Mouse (Mus musculus) midbrain, embryonic 13.5 days (tissue): ENCODE measurements at regions not wholly inside any gene's neighbourhood (a gene's known extent, or its start where the extent isn't known, plus 50 kb on each side); places are given as distances from the start of the nearest gene placed in this dataset.

Source experiments
- ATAC-seq: fragments of 200-750 bp; cut with Nextera tagmentation; 2 replicates; pipeline ENCODE4 v1.8.0; 2017; ENCODE audit warnings: mild to moderate bottlenecking, moderate TSS enrichment, moderate library complexity
- H3K27ac ChIP-seq: fragments of 300-500 bp; sonication (generic); 2 replicates; pipeline ENCODE4 v1.5.1; 2015; ENCODE audit warnings: inconsistent platforms, mild to moderate bottlenecking, moderate library complexity
- H3K27me3 ChIP-seq: fragments of 300-500 bp; sonication (generic); 2 replicates; pipeline ENCODE4 v1.6.1; 2015; ENCODE audit warnings: mild to moderate bottlenecking, inconsistent platforms
- H3K36me3 ChIP-seq: fragments of 300-500 bp; sonication (generic); 2 replicates; pipeline ENCODE4 v1.6.1; 2015; ENCODE audit warnings: mild to moderate bottlenecking, inconsistent platforms
- H3K4me1 ChIP-seq: fragments of 300-500 bp; sonication (generic); replicated peaks from 2 replicates; pipeline ENCODE4 v1.6.1; 2015; ENCODE audit warnings: inconsistent platforms
- H3K4me2 ChIP-seq: fragments of 300-500 bp; sonication (generic); replicated peaks from 2 replicates; pipeline ENCODE4 v1.6.1; 2015; ENCODE audit warnings: moderate library complexity, mild to moderate bottlenecking, inconsistent platforms
- H3K4me3 ChIP-seq: fragments of 300-500 bp; sonication (generic); replicated peaks from 2 replicates; pipeline ENCODE4 v1.5.1; 2015; ENCODE audit warnings: mild to moderate bottlenecking, inconsistent platforms
- H3K9ac ChIP-seq: fragments of 300-500 bp; sonication (generic); replicated peaks from 2 replicates; pipeline ENCODE4 v1.6.1; 2015; ENCODE audit warnings: mild to moderate bottlenecking, inconsistent platforms
- H3K9me3 ChIP-seq: fragments of 300-500 bp; sonication (generic); 2 replicates; pipeline ENCODE4 v1.6.1; 2016; ENCODE audit warnings: mild to moderate bottlenecking, inconsistent platforms
- WGBS: fragments of 180-500 bp; shearing (Covaris S2); methylation state at CpG from one replicate; pipeline ENCODE4 v1.1.7; 2015; 5-methylcytosine and 5-hydroxymethylcytosine counted together

DNA sequence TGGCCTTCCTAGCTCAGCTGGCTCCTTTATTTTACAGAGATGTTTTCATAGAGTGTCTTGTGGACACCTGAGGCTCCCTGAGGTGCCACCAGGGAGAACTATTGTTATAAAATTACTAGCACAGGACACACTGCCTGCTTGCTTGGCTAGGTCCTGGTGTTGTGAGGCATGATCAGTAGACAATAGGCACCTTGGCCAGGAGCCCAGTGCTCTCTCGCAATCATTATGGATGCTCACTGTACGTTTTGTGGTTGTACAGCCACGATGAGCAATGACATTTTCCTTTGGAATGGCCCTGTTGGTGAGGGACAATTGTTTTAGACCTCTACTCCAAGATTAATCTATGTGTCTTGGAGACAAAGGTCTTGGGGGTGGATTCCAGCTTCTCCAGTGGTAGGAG is 83.3 kb upstream of the Id2 start:
- Histone ChIP-seq H3K4me3 (no peak overlapping the region), H3K4me2 (no peak overlapping the region), H3K4me1 (no peaks in the 10 kb centered on the region), H3K9ac (no peak overlapping the region), H3K27ac (no peak overlapping the region), H3K36me3 (no peaks in the 10 kb centered on the region), H3K9me3 (0 out of 2 replicates have a peak, but pooled peaks cover 6% of the 10 kb centered on the region), H3K27me3 (no peaks in the 10 kb centered on the region)
- no peak for ATAC-seq
- 75% methylated on average over 3 of the region's 3 CpGs for WGBS

- Histone ChIP-seq H3K9ac (no peak overlapping the region), H3K36me3 (no peaks in the 10 kb centered on the region), H3K4me2 (no peak overlapping the region), H3K4me1 (no peaks in the 10 kb centered on the region), H3K9me3 (0 out of 2 replicates have a peak, but pooled peaks cover 6% of the 10 kb centered on the region), H3K27me3 (no peaks in the 10 kb centered on the region), H3K4me3 (no peak overlapping the region), H3K27ac (no peak overlapping the region)
- no peak for ATAC-seq
- WGBS, result 91% methylated on average over 5 of the region's 5 CpGs
Observed at GRCm38 (mm10) chr12:25178491-25179115, 81.7 kb upstream of the Id2 start.

DNA sequence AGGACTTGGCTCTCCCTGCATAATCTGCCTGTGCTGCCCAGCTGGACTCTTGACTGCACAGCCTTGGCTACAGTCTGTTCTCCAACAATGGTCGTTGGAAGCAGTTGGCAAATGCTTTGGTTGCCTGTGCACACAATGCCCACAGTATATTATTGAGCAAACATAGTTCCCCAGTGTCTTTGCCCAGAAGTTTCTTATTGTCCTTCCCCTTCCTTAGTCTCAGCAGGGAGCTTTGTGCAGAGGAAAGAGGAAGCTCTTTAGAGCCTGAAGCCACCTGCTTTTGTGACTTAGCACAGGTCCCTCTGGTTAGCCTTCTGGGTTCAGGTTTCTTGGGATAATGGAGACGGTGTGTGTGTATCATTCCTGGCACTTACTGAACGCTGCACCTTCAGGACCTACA is 80.9 kb upstream of the Id2 start:
- Histone ChIP-seq H3K27ac (no peak overlapping the region), H3K9ac (no peak overlapping the region), H3K4me2 (no peak overlapping the region), H3K36me3 (no peaks in the 10 kb centered on the region), H3K27me3 (no peaks in the 10 kb centered on the region), H3K4me1 (no peaks in the 10 kb centered on the region; the same call in 1 of the 2 replicates), H3K4me3 (no peak overlapping the region), H3K9me3 (0 out of 2 replicates have a peak, but pooled peaks cover 6% of the 10 kb centered on the region)
- no peak for ATAC-seq
- 74% methylated on average over 3 of the region's 3 CpGs for WGBS

DNA sequence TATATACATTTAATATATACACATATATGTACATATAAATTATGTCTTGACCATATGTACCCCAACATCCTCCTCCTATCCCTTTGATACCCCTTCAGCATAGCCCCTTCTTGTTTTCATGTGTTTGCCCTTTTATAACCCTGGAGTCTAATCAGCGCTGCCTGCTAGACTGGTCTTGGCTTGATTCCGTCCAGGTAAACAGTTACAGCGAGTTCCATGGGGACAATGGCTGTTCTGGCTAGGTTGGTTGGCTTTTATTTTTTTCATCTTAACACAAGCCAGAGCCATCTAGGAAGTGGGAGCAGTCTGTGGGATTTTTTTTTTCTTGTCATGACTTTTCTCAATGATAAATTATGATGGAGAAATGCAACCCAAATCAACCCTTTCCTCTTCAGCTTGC is 79.6 kb upstream of the Id2 start:
- no peak for ATAC-seq

GRCm38 (mm10) chr12:25173064-25173463 is 76.1 kb upstream of the Id2 start:
- no peak overlapping the region for H3K27ac ChIP-seq
- H3K4me1 ChIP-seq, result no peaks in the 10 kb centered on the region; the same call in 1 of the 2 replicates
- no peak for ATAC-seq
- no peak overlapping the region for H3K9ac ChIP-seq
- H3K36me3 ChIP-seq, result no peaks in the 10 kb centered on the region
- no peaks in the 10 kb centered on the region for H3K27me3 ChIP-seq
- 73% methylated on average over 6 of the region's 6 CpGs for WGBS
- H3K4me3 ChIP-seq, result no peak overlapping the region
- H3K4me2 ChIP-seq, result no peak overlapping the region
- H3K9me3 ChIP-seq, result no peaks in the 10 kb centered on the region

More for the DNA sequence above, 79.6 kb upstream of the Id2 start:
- no peak overlapping the region for H3K4me2 ChIP-seq
- no peak overlapping the region for H3K27ac ChIP-seq
- WGBS, result 94% methylated on average over 3 of the region's 3 CpGs
- H3K36me3 ChIP-seq, result no peaks in the 10 kb centered on the region
- H3K9me3 ChIP-seq, result 0 out of 2 replicates have a peak, but pooled peaks cover 6% of the 10 kb centered on the region
- H3K27me3 ChIP-seq, result no peaks in the 10 kb centered on the region
- no peak overlapping the region for H3K4me3 ChIP-seq
- no peaks in the 10 kb centered on the region; the same call in 1 of the 2 replicates for H3K4me1 ChIP-seq
- H3K9ac ChIP-seq, result no peak overlapping the region

DNA sequence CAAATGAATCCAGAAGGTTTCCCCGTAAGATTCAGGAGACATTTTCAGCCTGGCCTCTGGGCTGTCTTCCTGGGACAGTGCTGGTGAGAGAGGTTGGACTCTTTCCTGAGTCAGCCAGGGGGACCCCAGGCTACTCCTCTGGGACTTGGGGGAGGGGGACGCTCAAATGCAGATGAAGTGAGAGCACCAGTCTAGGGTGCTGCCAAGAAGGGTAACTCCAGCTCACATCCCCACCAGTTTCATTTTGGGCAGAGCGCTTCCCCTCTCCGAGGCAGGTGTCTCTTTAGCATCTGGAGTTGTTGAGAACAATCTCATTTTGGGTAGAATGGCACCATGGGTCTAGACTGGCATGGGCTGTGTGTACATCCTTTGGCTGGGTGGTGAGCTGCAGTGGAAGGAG is 75.5 kb upstream of the Id2 start:
- no peak for ATAC-seq
- WGBS, result 88% methylated on average over 4 of the region's 4 CpGs
- no peaks in the 10 kb centered on the region for H3K27me3 ChIP-seq
- H3K9me3 ChIP-seq, result no peaks in the 10 kb centered on the region
- H3K4me1 ChIP-seq, result no peaks in the 10 kb centered on the region; the same call in 1 of the 2 replicates
- H3K27ac ChIP-seq, result no peak overlapping the region
- H3K9ac ChIP-seq, result no peak overlapping the region
- no peaks in the 10 kb centered on the region for H3K36me3 ChIP-seq
- no peak overlapping the region for H3K4me2 ChIP-seq
- no peak overlapping the region for H3K4me3 ChIP-seq

DNA sequence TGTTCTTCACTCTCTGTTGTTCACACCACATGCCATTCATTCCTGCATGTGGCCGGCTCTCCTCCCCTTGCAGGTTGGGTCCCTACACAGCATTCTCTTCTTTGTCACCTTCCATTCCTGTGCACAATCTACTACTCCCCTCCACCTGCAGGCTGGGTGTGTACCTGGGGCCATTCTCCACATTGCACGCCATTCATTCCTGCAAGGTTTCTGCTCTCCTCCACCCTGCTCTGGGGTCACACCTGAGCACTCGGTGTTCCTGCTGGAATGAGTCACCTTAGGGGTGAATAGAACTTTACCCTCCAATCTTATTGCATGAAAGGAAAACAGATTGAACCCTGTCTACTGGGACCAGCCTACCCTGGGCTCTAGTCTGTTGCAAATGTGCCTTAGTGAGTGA is 72.7 kb upstream of the Id2 start:
- no peaks in the 10 kb centered on the region for H3K9me3 ChIP-seq
- H3K4me1 ChIP-seq, result no peaks in the 10 kb centered on the region; the same call in 1 of the 2 replicates
- WGBS, result 98% methylated on average over 3 of the region's 3 CpGs
- H3K27ac ChIP-seq, result no peak overlapping the region
- H3K4me2 ChIP-seq, result no peak overlapping the region
- no peaks in the 10 kb centered on the region for H3K36me3 ChIP-seq
- H3K27me3 ChIP-seq, result no peaks in the 10 kb centered on the region
- H3K9ac ChIP-seq, result no peak overlapping the region
- H3K4me3 ChIP-seq, result no peak overlapping the region
- no peak for ATAC-seq

- Histone ChIP-seq H3K27ac (no peak overlapping the region), H3K36me3 (no peaks in the 10 kb centered on the region), H3K4me2 (no peak overlapping the region), H3K4me1 (peaks cover 7% of the 10 kb centered on the region), H3K4me3 (no peak overlapping the region), H3K9ac (no peak overlapping the region), H3K9me3 (no peaks in the 10 kb centered on the region), H3K27me3 (no peaks in the 10 kb centered on the region)
- 94% methylated on average over 5 of the region's 5 CpGs for WGBS
- no peak for ATAC-seq
Observed at GRCm38 (mm10) chr12:25168213-25168545, 71.2 kb upstream of the Id2 start.

DNA sequence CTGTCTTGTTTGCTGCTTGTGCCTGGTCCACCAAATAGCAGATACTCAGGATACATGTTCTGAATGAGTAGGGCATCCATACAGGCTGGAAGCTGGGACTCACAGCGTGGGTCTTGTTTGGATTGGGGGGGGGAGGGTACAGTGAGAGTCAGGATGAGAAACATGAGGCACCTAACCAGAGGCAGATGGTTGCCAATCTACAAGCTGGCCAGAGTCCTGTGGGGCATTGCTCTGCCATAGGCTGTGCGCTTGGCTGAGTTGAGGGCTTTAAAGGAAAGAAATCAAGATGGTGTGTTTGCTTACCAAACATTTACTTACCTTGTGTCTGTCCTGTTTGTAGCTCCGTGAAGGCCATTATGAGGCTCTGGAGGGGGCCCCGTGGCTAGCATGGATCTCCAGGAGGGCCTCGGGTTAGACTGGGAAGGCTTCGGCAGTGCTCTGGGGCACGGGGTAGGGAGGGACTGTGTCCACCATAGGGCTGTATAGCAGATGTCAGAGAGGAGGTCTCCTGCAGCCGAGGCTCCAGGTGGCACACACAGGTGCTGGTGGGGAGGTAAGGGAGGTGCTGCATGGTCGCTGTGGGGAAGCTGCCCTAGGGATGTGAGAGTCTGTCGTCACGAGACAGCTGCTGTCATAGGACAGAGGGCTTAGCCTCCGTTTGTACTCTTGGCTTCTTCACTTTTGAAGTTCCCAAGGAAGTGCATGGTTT is 70.7 kb upstream of the Id2 start:
- no peak overlapping the region for H3K27ac ChIP-seq
- 0 out of 2 replicates have a peak, but pooled peaks cover under 1% of the 10 kb centered on the region for H3K27me3 ChIP-seq
- peaks cover 7% of the 10 kb centered on the region for H3K4me1 ChIP-seq
- no peak for ATAC-seq
- H3K9ac ChIP-seq, result no peak overlapping the region
- no peaks in the 10 kb centered on the region for H3K9me3 ChIP-seq
- 79% methylated on average over 12 of the region's 12 CpGs for WGBS
- H3K36me3 ChIP-seq, result no peaks in the 10 kb centered on the region
- no peak overlapping the region for H3K4me3 ChIP-seq
- H3K4me2 ChIP-seq, result no peak overlapping the region

DNA sequence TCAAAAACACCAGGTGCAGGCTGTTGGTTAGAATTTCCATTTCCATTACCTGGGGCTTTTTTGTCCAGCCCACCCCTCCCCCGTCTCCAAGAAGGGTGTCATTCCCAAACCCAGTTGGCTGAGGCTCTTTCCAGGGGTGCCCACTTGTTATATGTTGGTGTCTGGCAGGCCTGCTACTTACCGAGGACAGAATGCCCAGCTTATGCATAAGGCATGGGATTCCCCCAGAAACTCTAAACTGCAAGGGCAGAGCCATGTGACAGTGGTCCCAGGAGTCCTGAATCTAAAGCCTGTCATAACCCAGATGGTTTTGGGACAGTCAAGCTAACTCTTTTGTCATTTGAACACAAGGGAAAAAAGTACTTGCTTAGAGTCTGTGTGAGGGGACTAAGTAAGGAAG is 69.6 kb upstream of the Id2 start:
- no peak overlapping the region for H3K4me2 ChIP-seq
- H3K4me1 ChIP-seq, result peaks cover 10% of the 10 kb centered on the region
- H3K9me3 ChIP-seq, result no peaks in the 10 kb centered on the region
- no peak overlapping the region for H3K27ac ChIP-seq
- H3K36me3 ChIP-seq, result no peaks in the 10 kb centered on the region
- 0 out of 2 replicates have a peak, but pooled peaks cover 2% of the 10 kb centered on the region for H3K27me3 ChIP-seq
- ATAC-seq, result no peak
- H3K4me3 ChIP-seq, result no peak overlapping the region
- no peak overlapping the region for H3K9ac ChIP-seq
- WGBS, result 70% methylated on average over 2 of the region's 2 CpGs

DNA sequence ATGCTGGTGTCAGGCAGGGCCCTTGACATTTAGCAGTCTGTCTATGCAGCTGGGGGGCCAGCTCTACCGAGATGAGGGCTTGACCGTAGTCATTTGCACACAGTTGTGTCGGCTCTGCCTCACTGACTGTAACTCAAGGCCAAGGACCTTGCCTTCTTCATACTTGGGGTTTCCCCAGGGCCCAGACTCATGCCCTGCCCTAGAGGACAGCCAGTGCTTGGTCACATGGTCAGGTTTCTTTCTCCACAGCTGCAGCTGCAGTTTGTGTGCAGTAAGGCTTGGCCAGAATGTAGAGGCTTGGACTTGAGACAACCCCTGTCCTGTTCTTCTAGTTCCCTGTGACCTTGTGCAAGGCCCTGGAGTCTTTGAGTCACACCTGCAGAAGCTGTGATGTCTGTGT is 68.7 kb upstream of the Id2 start:
- ATAC-seq, result no peak
- Histone ChIP-seq H3K4me3 (no peak overlapping the region), H3K9me3 (no peaks in the 10 kb centered on the region), H3K4me2 (no peak overlapping the region), H3K27ac (no peak overlapping the region), H3K4me1 (peaks cover 19% of the 10 kb centered on the region), H3K36me3 (no peaks in the 10 kb centered on the region), H3K9ac (no peak overlapping the region), H3K27me3 (0 out of 2 replicates have a peak, but pooled peaks cover 2% of the 10 kb centered on the region)
- WGBS, result 94% methylated on average over 3 of the region's 3 CpGs

DNA sequence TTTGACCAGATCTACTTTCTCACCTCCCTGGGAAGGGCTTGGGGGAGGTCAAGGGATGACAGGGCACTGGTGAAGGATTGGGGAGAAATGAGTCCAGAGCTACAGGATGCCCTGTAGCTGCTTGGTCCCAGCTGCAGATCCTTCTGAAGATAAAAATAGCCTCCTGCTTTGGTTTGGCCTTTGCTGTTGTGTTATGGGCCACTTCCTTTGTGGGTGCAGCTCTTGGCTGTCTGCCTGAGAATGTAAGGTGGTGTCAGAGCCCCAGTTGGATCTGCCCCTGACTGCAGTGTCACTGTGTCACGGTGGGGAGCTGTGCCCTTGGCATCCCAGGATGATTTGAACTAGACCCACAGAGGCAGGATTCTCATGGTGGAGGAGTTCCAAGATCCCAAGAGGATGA is 67.8 kb upstream of the Id2 start:
- no peak overlapping the region for H3K27ac ChIP-seq
- H3K4me3 ChIP-seq, result no peak overlapping the region
- H3K36me3 ChIP-seq, result no peaks in the 10 kb centered on the region
- WGBS, result 91% methylated on average over 1 of the region's 1 CpGs
- 0 out of 2 replicates have a peak, but pooled peaks cover 2% of the 10 kb centered on the region for H3K27me3 ChIP-seq
- H3K9me3 ChIP-seq, result no peaks in the 10 kb centered on the region
- H3K9ac ChIP-seq, result no peak overlapping the region
- peaks cover 19% of the 10 kb centered on the region for H3K4me1 ChIP-seq
- ATAC-seq, result no peak
- no peak overlapping the region for H3K4me2 ChIP-seq
